Mouse (Mus musculus): ENCODE measurements around the gene Nsa2.

DNA sequence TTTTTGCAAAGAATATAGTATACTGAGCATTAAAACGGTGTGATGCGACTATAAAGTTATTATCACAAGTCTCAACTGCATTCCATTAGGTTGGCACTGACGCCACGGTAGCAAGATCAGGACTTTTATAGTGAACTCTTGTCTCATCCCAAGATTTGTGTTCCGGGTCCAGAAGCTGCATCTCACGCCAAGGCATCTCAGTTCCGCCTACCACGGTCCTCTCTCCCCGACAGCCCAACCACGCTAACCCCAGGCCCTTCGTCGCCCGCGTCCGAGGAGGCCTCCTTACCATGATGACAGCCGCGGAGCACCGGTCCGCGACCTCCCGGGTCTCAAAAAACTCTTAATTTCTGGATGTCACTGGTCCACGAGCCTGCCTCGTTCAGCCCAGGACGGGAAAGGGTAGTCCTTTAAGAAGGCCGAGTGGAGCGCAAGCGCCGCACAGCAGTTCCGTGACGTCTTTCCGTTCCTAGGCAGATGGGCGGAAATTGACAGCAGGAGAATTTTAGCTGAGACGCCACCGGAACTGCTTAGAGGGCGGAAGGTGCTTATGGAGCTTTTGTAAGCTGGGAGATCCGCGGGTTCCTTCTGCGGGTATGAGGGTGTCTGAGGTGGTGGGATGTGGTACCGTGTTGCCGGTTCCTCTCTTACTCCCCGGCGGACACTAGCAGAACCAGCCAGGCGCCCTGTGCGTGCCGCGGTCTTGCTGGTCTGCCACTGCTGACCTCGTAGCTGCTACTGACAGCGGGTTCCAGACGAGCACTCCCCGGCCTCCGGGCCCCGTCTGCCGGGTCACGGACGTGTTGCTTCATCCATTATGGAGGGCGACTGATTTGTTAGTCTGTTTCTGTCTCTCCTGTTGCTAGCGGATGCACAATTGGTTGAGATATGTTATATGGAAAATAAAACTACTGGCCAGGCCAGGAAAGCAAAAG lies at the start of gene Nsa2, which contains the start of gene Gfm2:
- TF ChIP-seq CTCF (IDR thresholded peaks at IDR 0.05 in 2 of 3, conservative IDR thresholded peaks at IDR 0.05 in 1 of 3; ENCODE audit: control insufficient read depth in 1 of 3, insufficient read depth in 1 of 3, low read depth in 2 of 3, low read length in 3 of 3, poor library complexity in 1 of 3, severe bottlenecking in 1 of 3): no peak
- no peak for TF ChIP-seq GATA1 (IDR thresholded peaks at IDR 0.05; ENCODE audit: low read depth, low read length)

Measured in MEL (cell line).